22 mouse cellular contexts compared by ENCODE assay signal in genomic region chr19:14655302-14656021, GRCm38 (mm10). TPM values are rescaled to one million over a fixed set of nuclear protein-coding genes. Genes with fewer than 3 reads are reported as not detected.
DNase-seq lines count a peak whose midpoint lies in the region; ATAC-seq and TF ChIP-seq lines count a peak whose summit lies in the region.
"Had no signal": no experiment of that assay in that cellular context is flagged by ENCODE, and none has a peak within 500 bp of the region (broad histone marks: within the 10 kb centered on the region; RNA-seq: fewer than 3 reads in every experiment).

No protein-coding gene starts in this region.

- peak; percentile 93 for ATAC-seq in intestine, embryonic 16.5 days
- no peak for ATAC-seq in hindbrain, postnatal 0 days
- ATAC-seq: liver, postnatal 0 days had no signal

- peak; percentile 25 for DNase-seq in retina, postnatal 1 day
- no peak for DNase-seq in retina, embryonic 14.5 days (ENCODE audit: low spot score)
- peak; percentile 25 for DNase-seq in MN1 (ENCODE audit: low spot score)
- DNase-seq in hindbrain, postnatal 0 days (ENCODE audit: low spot score), result no peak
- DNase-seq in embryo, embryonic 10 days (ENCODE audit: low spot score), result no peak
- no peak for DNase-seq in right cerebral cortex, postnatal 25 days
- no peak for DNase-seq in gastrocnemius, adult 2 months
- DNase-seq: adrenal gland, postnatal 14 days; B cell, adult 2 months; cerebellum, adult 11 months; heart, adult 18-20 months; heart, postnatal 4 days; kidney, adult 2 months; kidney, postnatal 14 days; liver, postnatal 0 days; lung, postnatal 14 days; thymus, postnatal 25 days had no signal

- intact Hi-C loops in gastrocnemius, adult 2 months (cut with DNase I), result no loop called here

- WGBS in intestine, embryonic 16.5 days, result 46% methylated on average over 5 of the region's 5 CpGs
- WGBS in hindbrain, postnatal 0 days, result 87% methylated on average over 5 of the region's 5 CpGs

- H3K27ac ChIP-seq in intestine, embryonic 16.5 days (ENCODE audit: low read length), result peak overlapping the region; percentile 9; the same call in 1 of the 2 replicates
- no peak overlapping the region for H3K27ac ChIP-seq in hindbrain, postnatal 0 days
- no peak overlapping the region for H3K27ac ChIP-seq in gastrocnemius, adult 2 months
- H3K27ac ChIP-seq: forebrain, embryonic 12.5 days; hindbrain, embryonic 15.5 days; limb, embryonic 15.5 days had no signal

- no peak overlapping the region for H3K4me3 ChIP-seq in intestine, embryonic 16.5 days (ENCODE audit: low read length)
- no peak overlapping the region for H3K4me3 ChIP-seq in hindbrain, postnatal 0 days (ENCODE audit: low read length)
- no peak overlapping the region for H3K4me3 ChIP-seq in gastrocnemius, adult 2 months
- H3K4me3 ChIP-seq: forebrain, embryonic 12.5 days; hindbrain, embryonic 15.5 days; limb, embryonic 15.5 days had no signal

- H3K36me3 ChIP-seq in intestine, embryonic 16.5 days (ENCODE audit: control insufficient read depth, insufficient read depth, low read length), result no peaks in the 10 kb centered on the region
- no peaks in the 10 kb centered on the region for H3K36me3 ChIP-seq in hindbrain, postnatal 0 days (ENCODE audit: insufficient read depth, low read length)
- H3K36me3 ChIP-seq: forebrain, embryonic 12.5 days; G1E; hindbrain, embryonic 15.5 days; limb, embryonic 15.5 days had no signal

- no peak overlapping the region for H3K4me2 ChIP-seq in intestine, embryonic 16.5 days (ENCODE audit: low read depth, low read length)
- H3K4me2 ChIP-seq in hindbrain, postnatal 0 days (ENCODE audit: low read depth, low read length), result no peak overlapping the region
- H3K4me2 ChIP-seq: forebrain, embryonic 12.5 days; hindbrain, embryonic 15.5 days; limb, embryonic 15.5 days had no signal

- no peaks in the 10 kb centered on the region for H3K27me3 ChIP-seq in intestine, embryonic 16.5 days (replicated peaks; ENCODE audit: control insufficient read depth, insufficient read depth, low read length)
- H3K27me3 ChIP-seq in hindbrain, postnatal 0 days (ENCODE audit: insufficient read depth, low read length), result no peaks in the 10 kb centered on the region
- H3K27me3 ChIP-seq: forebrain, embryonic 12.5 days; hindbrain, embryonic 15.5 days; limb, embryonic 15.5 days had no signal

- no peak for TF ChIP-seq CTCF in hindbrain, postnatal 0 days (IDR thresholded peaks at IDR 0.05; ENCODE audit: low read depth)
- TF ChIP-seq CTCF in gastrocnemius, adult 2 months (IDR thresholded peaks at IDR 0.05), result no peak

- no peaks in the 10 kb centered on the region for H3K4me1 ChIP-seq in intestine, embryonic 16.5 days (ENCODE audit: control insufficient read depth, insufficient read depth, low read length)
- H3K4me1 ChIP-seq in hindbrain, postnatal 0 days (ENCODE audit: insufficient read depth, low read length), result no peaks in the 10 kb centered on the region
- H3K4me1 ChIP-seq: forebrain, embryonic 12.5 days; hindbrain, embryonic 15.5 days; limb, embryonic 15.5 days had no signal

- H3K9ac ChIP-seq in intestine, embryonic 16.5 days (ENCODE audit: low read depth, low read length), result no peak overlapping the region
- no peak overlapping the region for H3K9ac ChIP-seq in hindbrain, postnatal 0 days (replicated peaks; ENCODE audit: low read length)
- H3K9ac ChIP-seq: forebrain, embryonic 12.5 days; hindbrain, embryonic 15.5 days; limb, embryonic 15.5 days; liver, postnatal 0 days had no signal

- no peaks in the 10 kb centered on the region for H3K9me3 ChIP-seq in intestine, embryonic 16.5 days (ENCODE audit: control insufficient read depth, low read length)
- no peaks in the 10 kb centered on the region for H3K9me3 ChIP-seq in hindbrain, postnatal 0 days (ENCODE audit: low read length)
- H3K9me3 ChIP-seq: forebrain, embryonic 12.5 days; G1E; hindbrain, embryonic 15.5 days; limb, embryonic 15.5 days had no signal

RNA-seq across cellular contexts. Expression of gene Tle4, which starts 57.6 kb away (rescaled TPM):
- polyA plus RNA-seq in intestine, embryonic 16.5 days (2015; fragmentation: Nextera tagmentation; extraction: Ambion mirVana), result 11.5 and 13.1 TPM in 2 replicates
- 38.9 and 44.4 TPM in 2 replicates for total RNA-seq in hindbrain, postnatal 0 days (2014; rRNA removed)
- polyA plus RNA-seq in hindbrain, postnatal 0 days (2015; fragmentation: Nextera tagmentation; extraction: Ambion mirVana), result 15.4 and 16.3 TPM in 2 replicates
- 10 to 100 TPM; 17.8 to 20.8 TPM for total RNA-seq in gastrocnemius, adult 2 months (2021)

Comparison
In these comparisons a context has a peak if more than half of its experiments do, and no peak if none do; other contexts are left out.
1. DNase-seq: peak in retina, postnatal 1 day (single experiment) and MN1 (single experiment); none in retina, embryonic 14.5 days (single experiment), hindbrain, postnatal 0 days (single experiment), embryo, embryonic 10 days (single experiment), right cerebral cortex, postnatal 25 days (single experiment) and gastrocnemius, adult 2 months (single experiment).